Mouse (Mus musculus): Measurements from ENCODE around the gene Galnt12.
A peak's percentile ranks its signal among the peaks of the same experiment; 100 is the strongest.

The Galnt12 gene

GRCm38 (mm10) chr4:47103561-47103960 lies 11.9 kb downstream of the Galnt12 start:
- no peak for DNase-seq

- no peak for DNase-seq
These were observed 20.2 kb downstream of the Galnt12 start for GRCm38 (mm10) chr4:47111885-47112284.

- DNase-seq: no peak
These were observed 20.9 kb downstream of the Galnt12 start for GRCm38 (mm10) chr4:47112560-47112959.

- DNase-seq: peak; percentile 57
These were observed 30.5 kb downstream of the Galnt12 start for GRCm38 (mm10) chr4:47122051-47122706.

- no peak for DNase-seq
These were observed 32.5 kb downstream of the Galnt12 start for GRCm38 (mm10) chr4:47124140-47124711.

- no peak for DNase-seq
These were observed 36.8 kb downstream of the Galnt12 start for GRCm38 (mm10) chr4:47128515-47128914.

GRCm38 (mm10) chr4:47129572-47129971 lies 37.9 kb downstream of the Galnt12 start:
- no peak for DNase-seq

GRCm38 (mm10) chr4:47130111-47131050 lies 38.7 kb downstream of the Galnt12 start:
- DNase-seq: no peak

- DNase-seq: no peak
These were observed 40.2 kb downstream of the Galnt12 start for GRCm38 (mm10) chr4:47131931-47132330.

- no peak for DNase-seq
These were observed 40.7 kb downstream of the Galnt12 start for GRCm38 (mm10) chr4:47132413-47132812.

- no peak for DNase-seq
These were observed 45.0 kb downstream of the Galnt12 start for GRCm38 (mm10) chr4:47136699-47137101.

- no peak for DNase-seq
These were observed 45.8 kb downstream of the Galnt12 start for GRCm38 (mm10) chr4:47137479-47137878.

- DNase-seq: no peak
These were observed 46.7 kb downstream of the Galnt12 start for GRCm38 (mm10) chr4:47138411-47138810.

GRCm38 (mm10) chr4:47138967-47139777 lies 47.5 kb downstream of the Galnt12 start:
- DNase-seq: peak; percentile 9

- no peak for DNase-seq
These were observed 48.6 kb downstream of the Galnt12 start for GRCm38 (mm10) chr4:47140301-47140700.

GRCm38 (mm10) chr4:47141444-47142154 lies 49.9 kb downstream of the Galnt12 start:
- no peak for DNase-seq

GRCm38 (mm10) chr4:47143849-47144248 lies 52.1 kb downstream of the Galnt12 start:
- DNase-seq: no peak

- DNase-seq: no peak
These were observed 53.6 kb downstream of the Galnt12 start for GRCm38 (mm10) chr4:47145341-47145740.

GRCm38 (mm10) chr4:47146561-47146960 lies 54.9 kb downstream of the Galnt12 start:
- DNase-seq: no peak

GRCm38 (mm10) chr4:47149963-47150362 lies 58.3 kb downstream of the Galnt12 start:
- DNase-seq: no peak

- no peak for DNase-seq
These were observed 59.1 kb downstream of the Galnt12 start for GRCm38 (mm10) chr4:47150806-47151205.

GRCm38 (mm10) chr4:47151553-47152183 lies 60.0 kb downstream of the Galnt12 start:
- no peak for DNase-seq
